Mouse (Mus musculus) heart, postnatal 0 days (tissue): ENCODE data around the gene Rnaset2a. TPM values are rescaled to one million over a fixed set of nuclear protein-coding genes. Genes with fewer than 3 reads are reported as not detected.
"Not testable (repeated sequence)": the region's sequence is repeated elsewhere in the genome, so short reads cannot be mapped to it uniquely, and the experiment has no call there.

Source experiments
- ATAC-seq: fragments of 200-750 bp; cut with Nextera tagmentation; 2 replicates; pipeline ENCODE4 v1.8.0; 2017; ENCODE audit warnings: low read depth, moderate number of reproducible peaks, moderate library complexity; ENCODE audit not compliant: insufficient read depth
- DNase-seq: peaks from one replicate; pipeline ENCODE4 v3.0.0-alpha.2; 2016; ENCODE audit warnings: low spot score
- H3K27ac ChIP-seq: fragments of 300-500 bp; sonication (generic); 2 replicates; pipeline ENCODE4 v1.5.1; 2014; ENCODE audit warnings: low read depth, mild to moderate bottlenecking
- H3K27me3 ChIP-seq: fragments of 300-500 bp; sonication (generic); 2 replicates; pipeline ENCODE4 v1.6.1; 2014; ENCODE audit warnings: low read length, mixed read lengths; ENCODE audit not compliant: control insufficient read depth, insufficient read depth
- H3K36me3 ChIP-seq: fragments of 300-500 bp; sonication (generic); replicated peaks from 2 replicates; pipeline ENCODE4 v1.6.1; 2014; ENCODE audit warnings: low read length, mixed read lengths; ENCODE audit not compliant: control insufficient read depth, insufficient read depth
- H3K4me1 ChIP-seq: fragments of 300-500 bp; sonication (generic); 2 replicates; pipeline ENCODE4 v1.6.1; 2014; ENCODE audit warnings: antibody characterized with exemption; ENCODE audit not compliant: control insufficient read depth, insufficient read depth
- H3K4me2 ChIP-seq: fragments of 300-500 bp; sonication (generic); 2 replicates; pipeline ENCODE4 v1.6.1; 2014; ENCODE audit warnings: low read depth, mild to moderate bottlenecking, low read length, moderate library complexity
- H3K4me3 ChIP-seq: fragments of 300-500 bp; sonication (generic); 2 replicates; pipeline ENCODE4 v1.5.1; 2014; ENCODE audit warnings: low read depth, low read length
- H3K9ac ChIP-seq: fragments of 300-500 bp; sonication (generic); replicated peaks from 2 replicates; pipeline ENCODE4 v1.6.1; 2014; ENCODE audit warnings: low read depth, low read length, mixed read lengths
- H3K9me3 ChIP-seq: fragments of 300-500 bp; sonication (generic); replicated peaks from 2 replicates; pipeline ENCODE4 v1.6.1; 2016; ENCODE audit warnings: low read length; ENCODE audit not compliant: control insufficient read depth
- CTCF ChIP-seq: IDR thresholded peaks from 2 replicates; pipeline ENCODE4 v1.5.1; 2016; ENCODE audit warnings: antibody characterized with exemption, control low read depth, low read depth
- EP300 ChIP-seq: IDR thresholded peaks from 2 replicates; pipeline ENCODE4 v1.6.1; 2016; ENCODE audit warnings: antibody characterized with exemption, low read depth
- WGBS: fragments of 180-500 bp; shearing (Covaris S2); extraction: QIAGEN DNeasy Blood & Tissue Kit; methylation state at CpG from one replicate; pipeline ENCODE4 v1.1.7; 2014; 5-methylcytosine and 5-hydroxymethylcytosine counted together
- polyA plus RNA-seq: library from polyadenylated mRNA; unstranded; fragments of >200 nt; fragmentation: Nextera tagmentation; extraction: Ambion mirVana; gene quantifications from 2 replicates; pipeline ENCODE4 v1.2.1, GENCODE M21; 2015
- total RNA-seq: library from RNA; depleted of rRNA; stranded (reverse); fragments of >200 nt; gene quantifications from 2 replicates; pipeline ENCODE4 v1.2.3, GENCODE M21; 2014; ENCODE audit warnings: low replicate concordance

Gene Rnaset2a
- total and polyA plus RNA-seq, 2 experiments from 2014 or later = 49.8 to 51.8 TPM

- H3K27ac ChIP-seq = peak overlapping the region; percentile 66
- no peak overlapping the region for H3K9ac ChIP-seq
- H3K4me1 ChIP-seq = peaks cover 6% of the 10 kb centered on the region
- ATAC-seq (peak; percentile 67), DNase-seq (peak; percentile 13)
- WGBS = 43% methylated on average over 5 of the region's 5 CpGs
- H3K4me3 ChIP-seq = no peak overlapping the region
- H3K36me3 ChIP-seq = peaks cover 77% of the 10 kb centered on the region
- TF ChIP-seq EP300 = no peak
- no peak for TF ChIP-seq CTCF
- H3K27me3 ChIP-seq = no peaks in the 10 kb centered on the region
- no peak overlapping the region for H3K4me2 ChIP-seq
- no peaks in the 10 kb centered on the region for H3K9me3 ChIP-seq
Measured at GRCm38 (mm10) chr17:8183815-8184214, 35.9 kb upstream of the Rnaset2a start.

- peaks cover 77% of the 10 kb centered on the region for H3K36me3 ChIP-seq
- TF ChIP-seq CTCF (no peak), EP300 (no peak)
- no peaks in the 10 kb centered on the region for H3K27me3 ChIP-seq
- no peak overlapping the region for H3K27ac ChIP-seq
- H3K4me2 ChIP-seq = no peak overlapping the region
- 93% methylated on average over 5 of the region's 5 CpGs for WGBS
- no peaks in the 10 kb centered on the region for H3K4me1 ChIP-seq
- H3K9ac ChIP-seq = no peak overlapping the region
- DNase-seq (no peak), ATAC-seq (no peak)
- no peaks in the 10 kb centered on the region for H3K9me3 ChIP-seq
- no peak overlapping the region for H3K4me3 ChIP-seq
Measured at GRCm38 (mm10) chr17:8177090-8177489, 29.2 kb upstream of the Rnaset2a start.

DNA sequence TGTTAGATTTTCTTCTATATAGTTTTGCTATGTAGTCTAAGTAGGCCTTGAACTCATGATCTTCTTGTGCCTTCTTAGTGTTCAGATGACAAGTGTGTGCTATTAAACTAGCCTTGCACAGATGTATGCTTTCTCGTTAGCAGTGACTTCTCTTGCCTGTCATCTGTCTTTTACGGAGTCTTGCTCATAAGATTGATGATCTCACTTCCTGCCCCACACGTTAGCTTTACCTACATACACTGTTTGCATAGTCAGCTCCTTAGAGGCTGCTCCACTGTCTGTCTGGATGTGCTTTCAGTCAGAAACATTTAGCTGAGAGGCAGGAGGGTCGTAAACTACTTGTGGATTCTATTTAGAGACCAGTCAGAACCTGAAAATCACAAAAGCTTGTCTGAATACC lies 23.2 kb upstream of the Rnaset2a start:
- Histone ChIP-seq H3K27ac (no peak overlapping the region), H3K4me2 (no peak overlapping the region), H3K4me1 (no peaks in the 10 kb centered on the region), H3K36me3 (peaks cover 67% of the 10 kb centered on the region), H3K9ac (no peak overlapping the region), H3K9me3 (no peaks in the 10 kb centered on the region), H3K4me3 (no peak overlapping the region), H3K27me3 (no peaks in the 10 kb centered on the region)
- ATAC-seq = no peak
- no peak for DNase-seq
- TF ChIP-seq CTCF (no peak), EP300 (no peak)
- WGBS = 67% methylated on average over 4 of the region's 4 CpGs

- no peak overlapping the region for H3K27ac ChIP-seq
- ATAC-seq = no peak
- peaks cover 61% of the 10 kb centered on the region for H3K36me3 ChIP-seq
Measured at GRCm38 (mm10) chr17:8170331-8170730, 22.4 kb upstream of the Rnaset2a start.

DNA sequence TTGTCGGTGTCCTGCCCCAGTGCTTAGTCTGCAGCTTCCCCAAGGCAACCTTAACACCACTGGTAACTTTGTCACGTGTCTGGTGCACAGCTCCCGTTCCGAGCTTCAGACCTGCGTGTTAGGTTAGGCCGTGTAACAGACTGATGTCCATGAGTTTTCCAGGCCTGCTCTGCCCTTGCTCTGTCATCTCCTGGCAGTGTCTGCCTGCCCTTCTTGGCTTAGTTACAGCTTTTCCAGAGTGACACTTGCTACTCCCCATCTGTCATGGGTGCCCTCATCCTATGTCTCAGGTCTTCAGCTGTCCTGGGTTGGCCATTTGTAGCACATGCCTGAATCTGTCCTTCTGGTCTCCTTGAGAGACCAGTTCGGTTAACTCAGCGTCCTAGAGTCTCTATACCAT lies 19.5 kb upstream of the Rnaset2a start:
- H3K27me3 ChIP-seq, H3K27ac ChIP-seq, H3K4me3 ChIP-seq, H3K4me2 ChIP-seq, ATAC-seq, H3K4me1 ChIP-seq, DNase-seq, H3K9ac ChIP-seq, H3K9me3 ChIP-seq: not testable (repeated sequence)
- H3K36me3 ChIP-seq = peaks cover 36% of the 10 kb centered on the region
- 76% methylated on average over 6 of the region's 8 CpGs for WGBS

More at GRCm38 (mm10) chr17:8170331-8170730, 22.4 kb upstream of the Rnaset2a start:
- Histone ChIP-seq H3K9ac (no peak overlapping the region), H3K27me3 (no peaks in the 10 kb centered on the region), H3K9me3 (no peaks in the 10 kb centered on the region), H3K4me3 (no peak overlapping the region), H3K4me1 (no peaks in the 10 kb centered on the region), H3K4me2 (no peak overlapping the region)
- 69% methylated on average over 7 of the region's 7 CpGs for WGBS
- TF ChIP-seq EP300 (no peak), CTCF (no peak)
- DNase-seq = no peak

- not testable (repeated sequence) for DNase-seq, H3K27ac ChIP-seq, ATAC-seq, H3K27me3 ChIP-seq, H3K4me1 ChIP-seq, H3K4me3 ChIP-seq, H3K9me3 ChIP-seq, H3K9ac ChIP-seq
- peaks cover 26% of the 10 kb centered on the region for H3K36me3 ChIP-seq
- peak overlapping the region; percentile 49; the same call in 1 of the 2 replicates for H3K4me2 ChIP-seq
- WGBS = 50% methylated on average over 2 of the region's 3 CpGs
Measured at GRCm38 (mm10) chr17:8166454-8166853, 18.6 kb upstream of the Rnaset2a start.

DNA sequence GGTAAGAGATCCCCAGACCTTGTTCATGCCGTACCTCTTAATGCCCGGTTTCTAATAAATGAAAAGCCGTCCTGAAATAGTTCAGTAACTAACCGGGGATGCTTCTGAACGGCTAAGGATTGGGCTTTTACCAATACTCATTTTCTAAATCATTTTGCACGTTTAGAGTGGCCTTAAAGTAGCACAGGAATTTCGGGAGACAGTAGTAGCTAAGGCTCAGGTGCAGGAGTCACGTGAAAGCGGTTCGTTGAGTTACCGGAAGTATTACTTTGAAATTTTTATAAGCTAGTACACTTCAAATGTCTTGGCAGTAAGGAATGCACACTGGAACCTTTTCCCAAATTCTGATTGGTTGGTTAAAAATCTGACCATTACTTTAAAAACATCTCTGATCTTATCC lies 18.1 kb upstream of the Rnaset2a start:
- H3K4me2 ChIP-seq = peak overlapping the region; percentile 49
- H3K27me3 ChIP-seq, DNase-seq, H3K4me1 ChIP-seq, H3K9ac ChIP-seq, H3K27ac ChIP-seq, ATAC-seq, H3K9me3 ChIP-seq: not testable (repeated sequence)
- H3K36me3 ChIP-seq = peaks cover 22% of the 10 kb centered on the region
- peak overlapping the region; percentile 58 for H3K4me3 ChIP-seq
- 0% methylated on average over 9 of the region's 11 CpGs for WGBS

GRCm38 (mm10) chr17:8165608-8165945 lies 17.7 kb upstream of the Rnaset2a start:
- not testable (repeated sequence) for H3K9ac ChIP-seq, H3K9me3 ChIP-seq, DNase-seq, H3K27me3 ChIP-seq, H3K4me1 ChIP-seq
- ATAC-seq = peak; percentile 25
- peak overlapping the region; percentile 44; the same call in 1 of the 2 replicates for H3K27ac ChIP-seq
- H3K36me3 ChIP-seq = peaks cover 18% of the 10 kb centered on the region
- peak overlapping the region; percentile 58 for H3K4me3 ChIP-seq
- WGBS = under 1% methylated on average over 33 of the region's 42 CpGs
- peak overlapping the region; percentile 49 for H3K4me2 ChIP-seq
